Comparison of ENCODE assay signal across 15 mouse cellular contexts in genomic region chr11:88669106-88669505, GRCm38 (mm10).
"Had no signal": no experiment of that assay in that cellular context is flagged by ENCODE, and none has a peak within 500 bp of the region (broad histone marks: within the 10 kb centered on the region; RNA-seq: fewer than 3 reads in every experiment).

No protein-coding gene starts in this region.

- H3K36me3 ChIP-seq: midbrain, embryonic 15.5 days had no signal

- H3K9ac ChIP-seq: liver, embryonic 13.5 days; midbrain, embryonic 12.5 days; midbrain, embryonic 15.5 days; neural tube, embryonic 12.5 days; neural tube, embryonic 15.5 days had no signal

- H3K4me2 ChIP-seq: liver, embryonic 13.5 days; midbrain, embryonic 12.5 days; midbrain, embryonic 15.5 days; neural tube, embryonic 12.5 days; neural tube, embryonic 15.5 days had no signal

- ATAC-seq: midbrain, embryonic 15.5 days had no signal

- H3K27ac ChIP-seq: liver, embryonic 13.5 days; macrophage; midbrain, embryonic 12.5 days; midbrain, embryonic 15.5 days; neural tube, embryonic 12.5 days; neural tube, embryonic 15.5 days had no signal

- H3K27me3 ChIP-seq: liver, embryonic 13.5 days; midbrain, embryonic 12.5 days; midbrain, embryonic 15.5 days; neural tube, embryonic 12.5 days; neural tube, embryonic 15.5 days had no signal

- H3K4me3 ChIP-seq: liver, embryonic 13.5 days; midbrain, embryonic 12.5 days; midbrain, embryonic 15.5 days; neural tube, embryonic 12.5 days; neural tube, embryonic 15.5 days had no signal

- H3K9me3 ChIP-seq: liver, embryonic 13.5 days; midbrain, embryonic 12.5 days; midbrain, embryonic 15.5 days; neural tube, embryonic 12.5 days; neural tube, embryonic 15.5 days had no signal

- DNase-seq: kidney, adult 2 months; kidney, postnatal 14 days; kidney, postnatal 4 days; liver, embryonic 13.5 days; lung, adult 2 months; right cerebral cortex, adult 18-20 months; right cerebral cortex, postnatal 14 days; right cerebral cortex, postnatal 4 days; thymus, adult 18-20 months; thymus, postnatal 36 days had no signal
